Mouse (Mus musculus): ENCODE results near the gene Osmr.
"Not testable (repeated sequence)": the region's sequence is repeated elsewhere in the genome, so short reads cannot be mapped to it uniquely, and the experiment has no call there.

Gene Osmr

GRCm38 (mm10) chr15:6861617-6862016 lies 13.2 kb downstream of the Osmr start:
- DNase-seq (ENCODE audit: low spot score): no peak

DNA sequence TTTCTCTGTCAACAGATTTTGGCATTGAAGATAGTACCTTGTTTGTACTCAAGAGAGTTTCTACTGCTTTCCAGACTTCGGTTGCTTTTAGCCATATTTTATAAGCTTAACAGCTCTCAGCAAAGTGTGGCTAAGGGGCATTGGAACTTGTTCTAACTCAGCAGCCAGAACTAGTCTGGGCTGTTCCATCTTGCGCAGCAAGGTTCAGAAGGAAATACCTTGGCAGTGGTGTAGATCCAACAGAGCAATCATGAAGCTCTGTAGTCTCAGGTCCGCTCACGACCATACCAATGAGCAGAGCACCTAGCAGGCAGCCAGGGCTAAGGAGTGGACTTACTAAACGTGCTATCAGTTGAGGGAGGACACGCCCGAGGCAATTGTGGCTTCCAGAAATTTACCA lies 15.0 kb downstream of the Osmr start:
- no peak for DNase-seq (ENCODE audit: low spot score)

- DNase-seq (ENCODE audit: low spot score): no peak
These were observed 15.9 kb downstream of the Osmr start for GRCm38 (mm10) chr15:6858871-6859270.

- DNase-seq (ENCODE audit: low spot score): no peak
These were observed 17.4 kb downstream of the Osmr start for GRCm38 (mm10) chr15:6857270-6857905.

GRCm38 (mm10) chr15:6849851-6850250 lies 24.9 kb downstream of the Osmr start:
- DNase-seq (ENCODE audit: low spot score): no peak

GRCm38 (mm10) chr15:6840199-6840598 lies 34.6 kb downstream of the Osmr start:
- DNase-seq (ENCODE audit: low spot score): no peak

DNA sequence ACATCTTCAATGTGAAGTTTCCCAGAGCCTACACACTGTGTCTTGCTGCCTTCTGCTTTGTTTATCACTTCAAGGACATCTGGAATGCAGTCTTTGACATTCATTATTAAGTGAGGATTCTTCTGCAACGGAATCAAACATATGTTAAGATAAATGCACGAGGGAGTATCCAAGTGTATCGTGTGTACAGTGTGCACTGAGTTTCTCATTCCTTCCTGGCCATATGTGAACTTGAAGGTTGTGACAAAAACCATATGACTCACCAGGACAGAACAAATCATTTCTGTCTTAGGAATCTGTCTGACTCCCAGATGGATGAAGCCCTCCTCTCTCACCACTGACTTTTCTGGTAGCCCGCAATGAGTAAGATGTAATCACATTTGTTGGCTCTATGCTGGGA lies 59.0 kb downstream of the Osmr start:
- DNase-seq (ENCODE audit: low spot score): no peak

DNA sequence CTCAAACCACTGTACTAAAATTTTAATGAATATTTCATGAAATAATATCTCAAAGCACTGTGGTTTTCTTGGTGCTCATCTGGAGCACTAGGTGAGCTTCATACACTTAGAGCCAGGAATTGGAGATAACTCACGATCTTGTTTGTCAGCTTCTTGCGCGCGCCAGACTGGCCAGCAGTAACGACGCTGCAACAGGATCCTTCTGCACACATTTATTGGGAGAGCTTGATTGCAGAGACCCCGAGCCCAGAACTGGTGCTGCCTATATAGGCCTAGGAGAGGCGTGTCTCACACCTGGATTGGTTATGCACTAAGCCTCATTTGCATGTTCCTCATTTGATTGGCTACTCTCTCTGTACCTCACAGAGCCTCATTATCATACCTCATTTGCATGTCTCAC lies 73.6 kb downstream of the Osmr start:
- DNase-seq (ENCODE audit: low spot score): not testable (repeated sequence)

DNA sequence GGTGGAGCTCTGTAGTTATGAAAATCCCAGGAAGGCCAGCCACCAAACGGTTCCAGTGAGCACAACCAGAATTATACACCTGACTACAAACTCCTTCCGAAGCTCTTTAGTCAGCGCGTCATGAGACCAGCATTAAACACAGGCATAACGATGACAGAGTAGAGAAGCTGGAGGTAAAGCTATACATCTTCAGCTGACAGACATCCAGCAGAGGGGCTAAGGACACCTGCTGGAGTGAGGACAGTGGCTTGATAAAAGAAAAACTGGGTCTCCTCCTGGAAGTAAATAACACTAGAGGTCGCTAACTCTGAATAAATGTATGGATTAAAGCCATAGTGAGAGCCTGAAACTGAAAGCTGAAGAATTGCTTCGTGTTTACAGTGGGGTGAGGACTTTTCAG lies 81.9 kb downstream of the Osmr start:
- no peak for DNase-seq (ENCODE audit: low spot score)

DNA sequence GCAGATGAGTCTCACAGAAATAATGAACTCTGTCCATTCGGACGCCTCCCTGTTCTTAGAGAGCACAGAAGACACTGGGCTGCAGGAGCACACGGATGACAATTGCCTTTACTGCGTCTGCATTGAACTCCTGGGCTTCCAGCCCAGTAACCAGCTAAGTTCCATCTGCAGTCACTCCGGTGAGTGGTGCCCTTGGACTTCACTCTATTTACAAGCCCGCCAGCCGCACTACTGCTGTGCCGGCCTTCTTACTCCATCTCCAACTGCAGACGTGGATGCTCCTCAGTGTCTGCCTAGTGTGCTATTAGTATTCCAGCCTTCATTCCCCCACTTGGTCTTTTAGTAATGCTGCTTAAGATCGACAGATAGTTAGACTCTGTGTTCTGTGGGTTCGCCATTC lies 83.1 kb downstream of the Osmr start:
- DNase-seq (ENCODE audit: low spot score): no peak

- DNase-seq (ENCODE audit: low spot score): no peak
These were observed 84.8 kb downstream of the Osmr start for GRCm38 (mm10) chr15:6790011-6790410.

DNA sequence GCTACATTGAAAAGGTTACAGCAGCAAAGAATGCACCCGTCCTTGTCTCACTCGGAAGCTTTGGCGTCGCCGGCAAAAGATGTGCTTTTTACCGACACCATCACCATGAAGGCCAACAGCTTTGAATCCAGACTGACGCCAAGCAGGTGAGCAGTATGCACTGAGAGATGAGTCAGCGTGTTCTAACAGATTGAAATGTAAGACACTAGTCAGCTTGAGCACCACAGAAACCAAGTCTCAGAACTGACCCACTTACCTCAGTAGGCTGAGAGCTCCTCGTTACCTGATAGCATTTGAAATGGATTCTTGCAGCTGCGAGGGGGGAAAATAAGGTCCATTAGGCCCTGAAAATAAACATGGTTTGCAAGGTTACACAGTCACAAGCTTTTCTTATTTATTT lies 87.5 kb downstream of the Osmr start:
- no peak for DNase-seq (ENCODE audit: low spot score)

DNA sequence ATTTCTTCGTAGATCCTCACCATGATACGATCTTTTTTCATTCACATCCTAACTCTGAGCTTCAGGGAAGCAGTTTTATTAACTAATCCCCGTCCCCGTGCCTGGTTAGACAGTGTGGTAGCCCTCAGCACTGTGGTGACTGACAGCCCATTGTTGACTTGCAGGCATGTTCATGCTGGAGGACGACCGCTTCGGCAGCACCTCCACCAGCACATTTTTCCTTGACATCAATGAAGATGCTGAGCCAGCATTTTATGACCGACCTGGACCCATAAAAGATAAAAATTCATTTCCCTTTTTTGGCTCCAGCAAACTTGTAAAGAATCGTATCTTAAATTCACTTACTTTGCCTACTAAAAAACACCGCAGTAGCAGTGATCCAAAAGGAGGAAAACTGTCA lies 88.6 kb downstream of the Osmr start:
- no peak for DNase-seq (ENCODE audit: low spot score)

DNA sequence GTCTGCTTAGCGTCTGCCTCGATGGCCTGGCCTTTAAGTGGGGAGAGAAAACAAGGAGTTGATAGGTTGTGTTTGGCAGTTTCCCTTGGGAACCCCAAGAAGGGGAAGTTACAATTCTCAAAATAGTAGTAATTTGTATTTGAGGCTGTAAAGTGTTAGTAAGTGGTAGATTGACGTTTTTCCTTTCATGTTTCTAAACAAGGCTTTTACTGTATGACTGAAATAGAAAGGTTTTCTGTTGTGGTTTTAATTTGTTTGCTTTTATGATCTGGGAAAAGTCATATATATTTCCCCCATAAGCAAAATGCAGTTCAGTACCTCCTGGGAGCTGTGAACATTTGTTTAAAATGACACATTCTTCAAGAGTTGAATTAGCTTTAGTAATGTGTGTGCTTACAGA lies 102.5 kb downstream of the Osmr start:
- DNase-seq (ENCODE audit: low spot score): no peak
